ENCODE assay signal across 23 mouse cellular contexts in genomic region chr7:128355463-128355862, GRCm38 (mm10). TPM values are rescaled to one million over a fixed set of nuclear protein-coding genes. Genes with fewer than 3 reads are reported as not detected.
A peak's percentile ranks its signal among the peaks of the same experiment; 100 is the strongest.
DNase-seq lines count a peak whose midpoint lies in the region; ATAC-seq and TF ChIP-seq lines count a peak whose summit lies in the region.
"Had no signal": no experiment of that assay in that cellular context is flagged by ENCODE, and none has a peak within 500 bp of the region (broad histone marks: within the 10 kb centered on the region; RNA-seq: fewer than 3 reads in every experiment).

No protein-coding gene starts in this region.

- no peak overlapping the region for H3K9ac ChIP-seq in stomach, postnatal 0 days (ENCODE audit: low read length)
- H3K9ac ChIP-seq: embryonic facial prominence, embryonic 12.5 days; forebrain, embryonic 13.5 days had no signal

- H3K9me3 ChIP-seq in heart, embryonic 10.5 days, result no peaks in the 10 kb centered on the region
- H3K9me3 ChIP-seq in stomach, postnatal 0 days (ENCODE audit: control insufficient read depth, low read length), result no peaks in the 10 kb centered on the region
- H3K9me3 ChIP-seq: embryonic facial prominence, embryonic 10.5 days; embryonic facial prominence, embryonic 12.5 days; forebrain, embryonic 13.5 days; G1E had no signal

- H3K4me1 ChIP-seq in heart, embryonic 10.5 days, result peaks cover 9% of the 10 kb centered on the region
- H3K4me1 ChIP-seq in stomach, postnatal 0 days (replicated peaks; ENCODE audit: control insufficient read depth, insufficient read depth), result 0 out of 2 replicates have a peak, but pooled peaks cover 2% of the 10 kb centered on the region
- H3K4me1 ChIP-seq: forebrain, embryonic 13.5 days had no signal

- TF ChIP-seq CTCF in gastrocnemius, adult 2 months (IDR thresholded peaks at IDR 0.05), result no peak
- no peak for TF ChIP-seq CTCF in stomach, postnatal 0 days (IDR thresholded peaks at IDR 0.05; ENCODE audit: low read depth)

- no peaks in the 10 kb centered on the region for H3K36me3 ChIP-seq in heart, embryonic 10.5 days
- H3K36me3 ChIP-seq in stomach, postnatal 0 days (ENCODE audit: control insufficient read depth, insufficient read depth, low read length), result no peaks in the 10 kb centered on the region
- H3K36me3 ChIP-seq: embryonic facial prominence, embryonic 10.5 days; embryonic facial prominence, embryonic 12.5 days had no signal

- H3K4me2 ChIP-seq in stomach, postnatal 0 days (replicated peaks; ENCODE audit: low read depth), result no peak overlapping the region
- H3K4me2 ChIP-seq: embryonic facial prominence, embryonic 12.5 days; forebrain, embryonic 13.5 days had no signal

- no peak for TF ChIP-seq EP300 in stomach, postnatal 0 days (optimal IDR thresholded peaks at IDR 0.05)

- WGBS in heart, embryonic 10.5 days, result 79% methylated on average over 5 of the region's 5 CpGs
- 81% methylated on average over 5 of the region's 5 CpGs for WGBS in stomach, postnatal 0 days

- intact Hi-C loops in gastrocnemius, postnatal 14 days (cut with DNase I; ENCODE audit: low total_unique reads), result loop anchor here (10.0 kb wide), 1 partner anchor 349 kb away; no protein-coding TSS in a partner anchor
- intact Hi-C loops in gastrocnemius, adult 2 months (cut with DNase I), result loop anchor here (5.0 kb wide), 1 partner anchor 337 kb away; no protein-coding TSS in a partner anchor

- no peak overlapping the region for H3K4me3 ChIP-seq in gastrocnemius, adult 2 months
- no peak overlapping the region for H3K4me3 ChIP-seq in heart, embryonic 10.5 days
- H3K4me3 ChIP-seq in stomach, postnatal 0 days (ENCODE audit: low read depth, low read length), result no peak overlapping the region
- H3K4me3 ChIP-seq: embryonic facial prominence, embryonic 10.5 days; embryonic facial prominence, embryonic 12.5 days; forebrain, embryonic 13.5 days had no signal

- peak; percentile 3 for DNase-seq in gastrocnemius, postnatal 14 days
- no peak for DNase-seq in gastrocnemius, adult 2 months
- peak; percentile 56 for DNase-seq in heart, embryonic 10.5 days (ENCODE audit: low spot score)
- no peak for DNase-seq in heart, adult 9 months (ENCODE audit: low spot score in 2 of 2)
- DNase-seq in testis, postnatal 10 days (ENCODE audit: low spot score), result peak; percentile 33
- no peak for DNase-seq in testis, postnatal 14 days (ENCODE audit: low spot score)
- peak; percentile 3 for DNase-seq in stomach, postnatal 0 days (ENCODE audit: low spot score)
- DNase-seq: adrenal gland, adult 8-10 months; adrenal gland, postnatal 14 days; adrenal gland, postnatal 36 days; B cell, adult 2 months; cerebellum, adult 11-12 months; cerebellum, adult 2 months; cerebellum, adult 9-10 months; cerebellum, postnatal 10 days; cerebellum, postnatal 25 days had no signal

- H3K27ac ChIP-seq in gastrocnemius, adult 2 months, result no peak overlapping the region
- H3K27ac ChIP-seq in heart, embryonic 10.5 days, result no peak overlapping the region
- H3K27ac ChIP-seq in stomach, postnatal 0 days (replicated peaks), result no peak overlapping the region
- H3K27ac ChIP-seq: embryonic facial prominence, embryonic 10.5 days; embryonic facial prominence, embryonic 12.5 days; forebrain, embryonic 13.5 days had no signal

- H3K27me3 ChIP-seq in heart, embryonic 10.5 days (ENCODE audit: insufficient read depth, poor library complexity, severe bottlenecking), result no peaks in the 10 kb centered on the region
- no peaks in the 10 kb centered on the region for H3K27me3 ChIP-seq in stomach, postnatal 0 days (ENCODE audit: control insufficient read depth, insufficient read depth, low read length)
- H3K27me3 ChIP-seq: embryonic facial prominence, embryonic 12.5 days; forebrain, embryonic 13.5 days; Patski had no signal

- no peak for ATAC-seq in stomach, postnatal 0 days (ENCODE audit: low FRiP score, low TSS enrichment)
- ATAC-seq: activated CD4-positive, CD25-positive, alpha-beta regulatory T cell, adult 4 months; CD4-positive, CD25-positive, alpha-beta regulatory T cell, adult 4 months; forebrain, embryonic 13.5 days; Patski had no signal

RNA-seq across cellular contexts. Expression of gene BC017158, which starts 57.5 kb away (rescaled TPM):
- total RNA-seq in gastrocnemius, postnatal 14 days (2021), result 1 to 10 TPM; 4.7 to 5.6 TPM
- total RNA-seq in gastrocnemius, adult 2 months (2021), result 1 to 10 TPM; 2.3 to 3.7 TPM
- polyA plus RNA-seq in heart, embryonic 10.5 days (2016; fragmentation: Nextera tagmentation; extraction: Ambion mirVana), result 20.3 and 25.1 TPM in 2 replicates
- 17.0 and 19.4 TPM in 2 replicates for polyA plus RNA-seq in stomach, postnatal 0 days (2015; fragmentation: Nextera tagmentation; extraction: Ambion mirVana)

Comparison
In these comparisons a context has a peak if more than half of its experiments do, and no peak if none do; other contexts are left out.
1. DNase-seq: peak in gastrocnemius, postnatal 14 days (single experiment), heart, embryonic 10.5 days (single experiment), testis, postnatal 10 days (single experiment) and stomach, postnatal 0 days (single experiment); none in gastrocnemius, adult 2 months (single experiment), heart, adult 9 months (0 of 2) and testis, postnatal 14 days (single experiment).